Mouse (Mus musculus) CH12F3 (cell line): ENCODE measurements around the gene Cryba1.
"Not testable (repeated sequence)": the region's sequence is repeated elsewhere in the genome, so short reads cannot be mapped to it uniquely, and the experiment has no call there.

Experiments
- in situ Hi-C: fragments of 300-500 bp; cut with MboI; formaldehyde crosslinking; loops from 2 replicates; pipeline ENCODE4 v1.14.3; 2020; ENCODE audit warnings: low sequenced_read_pairs

Cryba1 gene

DNA sequence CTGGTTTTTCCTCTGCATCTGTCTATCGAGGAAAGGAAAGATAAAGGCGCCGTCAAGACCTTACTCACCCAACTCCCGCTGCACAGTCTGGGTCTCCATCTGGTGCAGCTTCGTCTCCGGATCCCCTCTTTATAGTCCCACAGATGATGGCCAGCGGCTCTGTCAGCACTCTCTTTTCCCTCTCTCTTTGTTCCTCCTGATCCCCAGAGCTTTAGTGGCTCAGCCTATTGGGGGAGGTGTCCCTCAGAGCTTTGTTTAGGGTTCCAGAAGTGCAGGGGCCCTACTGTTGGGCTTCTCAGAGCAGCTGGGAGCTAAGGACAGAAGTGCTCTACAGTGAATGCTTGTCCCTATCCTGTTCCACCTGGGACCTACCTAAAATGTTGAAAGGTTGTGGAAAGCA, at the start of gene Cryba1:
Gene Cryba1 (minus strand): TSS at position 101 of the 400 bp plus-strand sequence.
- in situ Hi-C loops = no loop called here

DNA sequence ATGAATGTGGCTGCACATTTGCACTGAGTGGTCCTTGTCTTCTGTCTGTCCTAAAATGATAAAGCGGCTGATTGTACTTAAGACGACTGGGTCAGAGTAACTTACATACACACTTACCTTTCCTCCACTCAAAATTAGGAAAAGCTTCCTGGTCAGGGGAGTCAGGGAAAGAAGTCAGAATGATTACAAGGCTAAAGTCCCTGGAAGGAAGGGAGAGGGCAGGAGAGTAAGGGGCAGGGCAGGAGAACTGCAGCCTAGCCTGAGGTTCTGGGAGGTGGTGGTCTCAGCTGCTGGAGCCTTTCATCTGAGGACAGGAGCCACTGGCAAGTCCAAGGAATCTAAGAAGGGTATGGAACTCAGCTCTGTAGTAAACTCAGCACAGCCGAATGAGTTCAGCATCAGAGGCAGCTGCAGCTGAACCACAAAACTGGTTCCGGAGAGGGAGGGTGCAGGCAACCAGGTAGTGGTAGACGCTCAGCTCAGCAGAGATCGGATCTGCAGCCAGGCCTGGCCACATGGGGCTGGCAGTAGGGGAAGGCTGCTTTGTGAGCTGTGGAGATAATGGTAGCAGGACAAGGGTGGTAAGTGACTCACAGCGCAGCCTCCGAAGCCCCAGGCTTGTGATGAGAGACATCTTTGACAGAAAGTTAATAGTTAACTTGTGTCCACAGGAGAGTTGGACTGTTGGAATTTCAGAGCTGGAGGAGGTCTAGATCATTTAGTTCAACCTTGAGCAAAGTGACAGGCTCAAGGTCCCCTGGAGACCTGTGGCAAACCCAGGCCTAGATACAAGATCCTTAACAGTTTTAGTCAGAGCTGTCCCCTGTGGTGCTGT, 47.0 kb upstream of the Cryba1 start:
- in situ Hi-C loops = no loop called here

DNA sequence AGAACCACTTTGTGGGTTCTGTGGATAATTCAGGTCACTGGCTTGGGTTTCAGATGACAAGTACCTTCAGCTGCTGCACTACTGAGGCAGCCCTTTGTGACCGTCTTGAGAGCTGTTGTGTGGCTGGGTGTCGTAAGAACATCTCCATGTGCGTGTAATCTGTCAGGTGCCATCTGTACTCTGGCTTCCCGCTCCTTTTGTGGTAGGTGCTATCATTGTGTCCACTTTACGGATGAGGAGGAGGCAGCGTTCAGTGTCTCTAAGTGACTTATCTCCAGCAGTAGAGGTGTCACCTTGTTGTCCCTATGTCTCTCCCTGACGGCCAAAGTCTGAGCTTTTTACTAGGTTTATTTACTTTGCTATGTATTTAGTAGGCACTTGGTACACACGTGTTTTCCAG, 45.3 kb upstream of the Cryba1 start:
- in situ Hi-C loops = no loop called here

DNA sequence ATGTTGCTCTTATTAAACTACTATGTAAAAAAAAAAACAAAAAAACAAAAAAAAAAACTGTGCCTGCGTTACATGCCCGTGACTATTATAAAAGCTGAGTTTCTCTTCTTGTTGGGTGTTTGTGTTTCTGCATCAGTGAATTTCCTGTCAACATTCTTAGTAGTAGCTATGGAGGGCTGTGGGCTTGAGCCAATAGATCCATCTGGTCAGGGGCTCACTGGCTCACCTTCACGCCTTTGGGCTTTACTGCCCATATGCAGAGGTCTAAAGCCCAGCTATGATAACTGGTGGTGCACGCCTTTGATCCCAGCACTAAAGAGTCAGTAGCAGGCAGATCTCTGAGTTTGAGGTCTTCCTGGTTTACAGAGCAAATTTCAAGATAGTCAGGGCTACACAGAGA, 44.4 kb upstream of the Cryba1 start:
- in situ Hi-C loops = no loop called here

DNA sequence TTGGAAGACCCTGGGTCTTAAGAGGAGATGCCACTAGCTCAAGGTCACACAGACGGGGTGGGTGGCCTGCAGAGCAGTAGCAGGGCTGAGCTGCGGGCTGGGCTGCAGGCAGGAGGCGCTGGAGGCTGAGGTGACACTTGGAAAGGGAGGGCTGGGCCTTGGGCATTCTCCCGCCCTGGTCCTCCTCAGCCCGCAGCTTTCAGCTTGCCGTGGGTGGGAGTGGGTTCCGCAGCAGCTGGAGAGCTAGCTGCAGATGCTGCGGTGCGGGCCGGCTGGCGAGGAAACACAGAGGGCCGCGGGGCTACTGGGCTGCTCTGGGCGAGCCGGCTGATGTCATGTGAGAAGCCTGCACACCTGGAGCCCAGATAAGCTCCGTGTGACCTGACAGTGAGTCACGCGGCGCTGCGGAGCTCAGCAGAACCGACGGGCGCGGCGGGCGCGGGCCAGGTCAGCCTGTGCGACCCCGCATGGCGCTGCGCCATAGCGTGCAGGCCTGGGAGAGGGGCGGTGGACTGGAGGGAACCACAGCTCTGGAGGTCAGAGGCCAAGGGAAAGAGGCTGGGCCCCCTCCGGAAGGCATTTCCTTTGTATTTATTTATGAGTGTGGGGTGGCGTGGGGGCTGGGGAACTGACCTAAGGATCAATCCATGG, 41.4 kb upstream of the Cryba1 start:
- in situ Hi-C loops = no loop called here

DNA sequence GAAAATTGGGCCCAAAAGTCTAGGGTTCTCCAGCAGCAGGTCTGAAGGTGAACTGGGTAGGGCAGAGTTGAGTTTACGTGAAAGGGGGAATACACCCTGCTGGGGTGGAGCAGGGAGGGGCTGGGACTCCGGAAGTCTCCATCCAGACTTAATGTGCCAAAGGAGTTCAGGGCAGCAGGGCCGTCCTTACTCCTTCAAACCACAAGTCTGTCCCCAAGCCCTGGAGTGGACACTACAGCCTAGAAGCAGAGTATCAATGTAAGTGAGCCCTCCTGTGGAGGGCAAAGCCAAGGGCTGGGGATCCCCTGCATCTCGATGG, 40.3 kb upstream of the Cryba1 start:
- in situ Hi-C loops = no loop called here

DNA sequence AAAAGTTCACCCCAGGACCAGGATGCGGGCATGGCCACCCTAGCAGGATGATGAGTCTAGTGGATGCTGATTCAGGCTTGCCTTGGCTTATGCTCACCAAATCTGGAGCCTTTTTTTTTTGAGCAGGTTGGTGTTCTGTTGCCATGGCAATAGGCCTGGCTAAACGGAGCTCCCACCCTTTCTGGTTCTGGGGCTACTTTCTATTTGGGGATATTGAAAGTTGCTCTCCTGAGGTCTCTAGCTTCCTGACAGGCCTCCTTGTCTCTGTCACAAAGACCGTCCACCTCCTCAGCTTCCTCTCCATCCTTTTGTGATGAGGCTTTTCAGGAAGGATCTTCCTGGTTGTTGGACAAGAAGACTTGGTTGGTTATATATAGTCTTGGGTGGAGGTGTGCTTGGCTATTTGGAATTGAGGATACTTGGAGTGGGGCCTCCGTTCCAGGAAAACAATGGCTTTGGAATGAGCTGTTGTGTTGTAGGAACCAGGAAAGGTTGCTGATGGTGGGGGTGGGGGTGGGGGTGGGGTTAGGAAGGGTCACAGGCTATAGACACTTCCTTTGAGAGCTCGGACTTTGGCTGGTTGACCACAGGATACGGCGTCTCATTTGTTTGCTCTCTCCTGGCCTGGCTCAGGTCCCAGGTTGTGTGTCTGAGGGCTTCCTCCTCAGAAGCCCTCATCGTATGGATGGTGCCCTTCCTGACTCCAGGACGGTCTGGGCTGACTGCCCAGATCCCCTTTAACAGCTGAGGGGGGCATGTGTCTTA, 39.8 kb upstream of the Cryba1 start:
- in situ Hi-C loops = no loop called here

DNA sequence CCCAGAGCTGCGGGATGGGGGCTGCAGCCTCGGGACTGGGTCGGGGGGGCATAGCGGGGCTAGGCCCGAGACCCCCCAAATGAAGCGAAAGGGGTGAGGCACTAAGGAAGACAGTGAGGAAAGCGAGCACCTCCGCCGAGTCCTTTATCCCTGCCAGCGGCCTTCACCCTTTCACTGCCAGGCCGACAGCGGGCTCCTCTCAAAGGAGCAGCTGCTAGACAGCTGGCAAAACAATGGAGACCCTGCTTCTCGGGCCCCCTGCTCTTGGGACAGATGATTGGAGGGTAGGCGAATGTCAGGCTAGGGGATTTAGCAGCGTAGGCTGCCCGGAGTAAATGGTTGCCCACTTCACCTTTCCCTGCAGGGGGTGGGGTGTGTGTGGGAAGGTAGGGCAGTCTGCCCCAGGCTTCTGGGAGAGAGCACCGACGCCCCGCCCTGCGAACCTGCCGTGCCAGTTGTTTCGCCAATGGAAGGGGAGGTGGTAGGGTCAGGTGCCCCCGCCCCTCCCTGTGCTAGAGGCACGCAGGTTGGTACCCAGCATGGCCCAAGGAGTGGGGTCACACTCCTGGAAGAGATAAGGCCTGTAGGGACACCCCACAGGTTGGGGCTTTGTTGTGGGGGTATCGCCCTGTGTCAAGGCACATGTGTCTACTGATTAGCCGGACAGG, 38.7 kb upstream of the Cryba1 start:
- in situ Hi-C loops = no loop called here

DNA sequence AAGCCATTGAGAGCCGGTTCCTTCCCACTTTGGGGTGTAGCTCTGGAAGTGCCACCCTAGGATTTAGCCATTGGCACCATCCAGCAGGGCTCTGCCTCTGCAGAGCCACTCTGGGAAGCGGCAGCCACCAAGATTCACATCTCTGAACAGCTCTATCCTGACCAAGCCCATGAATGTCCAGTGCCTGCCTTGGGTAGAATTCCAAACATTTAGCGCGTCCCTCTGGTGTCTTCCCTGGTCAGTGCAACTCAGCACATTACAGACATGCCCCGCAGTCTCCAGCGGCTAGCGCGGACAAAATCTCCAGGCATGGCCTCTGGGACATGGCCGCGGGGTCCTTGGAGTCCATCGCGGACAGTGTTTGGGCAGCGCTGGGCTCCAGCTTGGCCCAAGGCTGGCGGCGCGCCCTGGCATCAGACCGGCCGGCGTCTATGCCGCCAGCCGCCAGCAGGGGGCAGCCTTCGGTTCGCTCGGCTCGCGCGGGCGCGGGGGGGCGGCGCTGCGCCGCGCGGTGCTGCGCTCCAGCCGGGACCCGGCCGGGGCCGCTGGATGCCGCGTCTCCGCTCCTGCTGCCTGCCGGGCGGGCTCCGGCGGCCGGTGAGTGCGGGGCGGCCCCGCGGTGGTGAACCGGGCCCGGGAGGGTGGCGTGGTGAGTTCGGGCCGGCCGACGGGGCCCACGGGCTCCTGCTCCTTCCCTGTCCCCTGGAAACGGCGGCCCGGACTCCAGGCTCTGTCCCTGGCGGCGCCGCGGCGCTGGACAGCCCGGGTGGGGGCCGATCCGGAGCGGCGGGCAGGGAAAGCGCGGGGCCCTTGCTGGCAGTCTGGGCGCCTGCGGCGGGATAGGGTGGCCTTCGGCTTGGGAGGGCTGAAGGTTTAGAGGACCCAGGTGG, 37.9 kb upstream of the Cryba1 start, which contains the start of gene Myo18a:
Gene Myo18a (plus strand): TSS at position 464 of the 890 bp plus-strand sequence.
- in situ Hi-C loops = no loop called here

DNA sequence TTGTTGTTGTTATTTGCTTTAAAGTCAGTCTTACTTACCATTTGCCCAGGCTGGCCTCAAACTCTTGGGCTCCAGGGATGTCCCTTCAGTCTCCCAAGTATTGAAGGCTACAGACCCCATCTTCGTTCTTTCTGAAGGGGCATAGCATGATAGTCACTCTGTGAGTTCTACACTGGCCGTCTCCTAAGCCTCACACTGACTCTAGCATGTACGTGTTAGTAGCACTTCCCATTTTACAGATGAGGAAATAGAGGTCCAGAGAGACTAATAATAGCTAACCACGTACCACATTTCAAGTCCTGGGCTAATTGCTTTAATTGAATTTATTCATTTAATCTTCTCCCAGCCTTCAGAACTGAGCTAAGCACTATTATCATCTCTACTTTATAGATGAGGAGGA, 34.9 kb upstream of the Cryba1 start:
- in situ Hi-C loops = no loop called here

DNA sequence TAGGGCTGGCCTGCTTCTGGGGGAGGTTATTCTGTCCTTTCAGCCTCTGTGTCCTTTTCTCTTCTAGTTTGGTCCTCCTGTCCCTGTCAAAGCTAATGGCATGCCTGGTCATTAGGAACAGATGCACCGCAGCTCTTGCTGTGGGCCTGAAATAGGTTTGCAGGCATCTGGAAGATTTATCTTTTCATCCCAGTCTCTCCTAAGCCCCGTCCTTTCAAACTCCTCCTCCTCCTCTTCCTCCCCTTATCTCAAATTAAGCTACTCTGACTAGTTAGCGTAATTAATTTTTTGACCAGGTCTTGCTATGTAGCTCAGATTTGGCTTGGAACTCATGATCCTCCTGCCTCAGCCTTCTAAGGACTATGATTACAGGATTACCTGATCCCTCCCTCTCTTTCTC, 28.4 kb upstream of the Cryba1 start:
- in situ Hi-C loops = no loop called here

DNA sequence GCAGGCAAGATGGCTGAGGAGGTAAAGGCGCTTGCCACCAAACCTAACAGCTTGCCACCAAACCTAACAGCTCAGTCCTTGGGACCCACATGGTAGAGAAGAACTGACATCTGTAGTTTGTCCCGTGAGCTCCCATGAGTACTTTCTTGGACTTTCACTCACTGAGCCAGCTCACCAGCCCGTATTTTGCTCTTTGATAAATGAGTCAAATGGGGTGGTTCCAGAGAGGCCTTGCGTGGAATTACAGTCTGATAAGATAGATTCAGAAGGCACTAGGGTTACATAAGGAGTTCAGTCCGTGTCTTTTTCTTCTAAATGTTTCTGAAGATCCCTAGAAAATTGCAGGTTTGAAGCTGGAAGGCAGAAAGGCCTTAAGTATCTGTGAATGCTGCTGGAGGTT, 27.4 kb upstream of the Cryba1 start:
- in situ Hi-C loops = no loop called here

DNA sequence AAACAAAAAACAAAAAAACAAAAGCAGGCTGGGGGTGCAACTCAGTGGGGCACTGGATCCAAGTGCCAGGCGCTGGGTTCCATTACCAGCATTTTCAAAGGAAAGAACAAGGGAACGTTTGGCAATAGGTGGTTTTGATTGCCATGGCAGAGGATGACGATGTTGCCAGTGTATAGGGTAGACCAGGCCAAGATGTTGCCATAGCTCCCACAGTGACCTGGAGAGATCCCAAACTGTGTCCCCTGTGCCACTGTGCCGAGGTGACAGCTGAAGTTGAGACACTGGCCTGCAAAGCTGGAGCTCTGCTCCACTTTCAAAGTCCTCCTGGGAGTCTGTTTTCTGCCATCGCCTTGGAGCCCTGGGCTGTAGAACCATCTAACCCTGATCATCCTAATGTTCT, 23.9 kb upstream of the Cryba1 start:
- in situ Hi-C loops = no loop called here

DNA sequence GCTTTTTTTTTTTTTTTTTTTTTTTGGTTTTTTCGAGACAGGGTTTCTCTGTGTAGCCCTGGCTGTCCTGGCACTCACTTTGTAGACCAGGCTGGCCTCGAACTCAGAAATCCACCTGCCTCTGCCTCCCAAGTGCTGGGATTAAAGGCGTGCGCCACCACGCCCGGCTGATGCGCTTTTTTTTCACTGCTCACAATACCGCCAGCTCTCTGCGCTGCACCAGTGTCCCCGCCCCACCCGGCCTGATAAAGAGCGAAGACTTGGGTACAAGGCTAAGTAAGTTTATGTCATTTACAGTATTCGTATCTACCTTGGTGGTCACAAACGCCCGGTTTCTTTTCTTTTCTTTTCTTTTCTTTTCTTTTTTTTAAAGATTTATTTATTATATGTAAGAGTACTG, 22.0 kb upstream of the Cryba1 start:
- in situ Hi-C loops = not testable (repeated sequence)

DNA sequence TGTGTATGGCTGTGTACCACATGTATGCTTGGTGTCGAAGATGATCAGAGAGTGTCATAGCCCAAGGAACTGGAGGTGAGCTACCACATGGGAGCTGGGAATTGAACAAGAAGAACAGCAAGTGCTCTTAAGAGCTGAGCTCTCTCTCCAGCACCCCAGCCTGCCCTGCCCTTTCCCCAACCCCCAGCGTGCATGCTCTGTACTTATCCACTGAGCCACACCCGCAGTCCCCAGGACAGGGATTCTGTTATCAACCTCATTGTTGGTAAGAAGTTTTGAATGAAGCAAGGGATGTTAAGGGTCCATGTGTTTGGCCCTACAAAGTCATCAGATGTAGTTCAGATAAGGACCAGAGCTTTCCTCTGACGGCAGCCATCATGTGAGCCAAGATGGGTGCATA, 21.6 kb upstream of the Cryba1 start:
- in situ Hi-C loops = no loop called here

DNA sequence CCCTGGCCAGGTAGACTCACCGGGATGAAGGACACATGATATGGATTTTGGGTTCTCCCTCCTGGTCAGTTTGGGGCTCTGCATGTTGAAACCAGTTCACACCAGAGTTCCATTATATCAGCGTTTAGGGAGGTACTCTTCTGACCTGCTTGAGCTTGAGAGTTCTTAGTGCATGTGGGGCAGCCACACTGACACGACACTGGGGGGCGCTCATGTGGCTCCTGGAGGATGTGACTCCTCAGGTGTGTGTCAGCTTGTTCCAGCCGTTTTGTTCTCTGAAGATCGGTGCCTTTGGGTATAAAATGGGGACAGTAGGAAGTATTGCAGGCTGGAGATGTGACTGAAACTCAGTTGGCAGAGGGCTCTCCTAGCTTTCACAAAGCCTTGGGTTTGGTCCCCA, 18.9 kb upstream of the Cryba1 start:
- in situ Hi-C loops = no loop called here

DNA sequence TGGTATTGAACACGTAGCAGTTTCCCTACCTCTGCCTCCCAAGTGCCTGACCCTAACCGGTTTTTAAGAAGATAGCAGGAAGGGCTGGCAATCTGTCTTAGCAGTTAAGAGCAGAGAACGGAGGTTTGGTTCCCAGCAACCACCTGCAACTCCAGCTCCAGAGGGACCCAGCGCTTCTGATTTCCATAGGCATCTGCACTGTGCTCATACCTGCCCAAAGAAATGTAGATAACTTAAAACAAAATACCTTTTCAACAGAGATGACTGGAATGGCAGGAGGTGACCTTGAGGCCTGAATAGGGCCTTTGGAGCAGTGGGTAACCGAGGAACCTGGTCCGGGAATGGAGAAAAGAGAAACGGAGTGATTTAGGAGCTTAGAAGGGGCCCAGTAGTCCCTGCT, 13.5 kb upstream of the Cryba1 start:
- in situ Hi-C loops = no loop called here

DNA sequence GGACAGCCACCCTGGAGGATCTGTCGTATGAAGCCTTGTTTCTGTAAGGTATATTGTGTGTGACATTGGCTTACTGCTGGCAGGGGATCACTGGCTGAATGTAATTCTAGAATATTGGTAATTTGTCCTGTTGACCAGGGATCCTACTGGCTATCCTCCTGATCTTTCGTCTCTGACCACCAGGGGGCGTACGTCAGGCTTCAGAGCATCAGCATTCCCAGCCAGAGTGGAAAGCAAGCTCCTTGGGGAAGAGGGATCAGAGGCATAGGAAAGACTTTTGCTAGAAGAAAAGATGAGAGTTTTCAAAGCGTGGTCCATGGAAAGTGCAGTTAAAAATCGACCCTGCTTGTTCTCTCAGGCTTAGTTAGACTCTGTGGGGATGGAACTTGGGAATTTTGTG, 12.2 kb upstream of the Cryba1 start:
- in situ Hi-C loops = no loop called here

DNA sequence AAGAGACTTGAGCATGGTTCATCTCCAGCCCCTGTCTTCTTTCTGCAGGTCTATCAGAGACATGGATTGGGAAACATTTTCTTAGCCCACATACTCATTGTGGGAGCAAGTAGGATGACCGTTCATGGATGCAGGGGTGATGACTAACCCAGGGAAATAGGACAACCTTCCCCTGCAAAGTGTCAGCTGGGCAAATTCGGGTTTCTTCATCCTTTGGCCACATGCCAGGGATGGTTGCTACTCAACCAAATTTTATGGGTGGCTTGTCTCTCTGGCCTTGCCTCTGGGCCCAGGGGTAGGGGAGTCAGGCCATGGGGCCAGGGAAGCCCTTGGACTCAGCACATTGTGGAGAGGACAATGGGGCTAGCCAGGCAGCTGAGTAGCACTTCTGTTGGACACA, 3.5 kb upstream of the Cryba1 start:
- in situ Hi-C loops = no loop called here

DNA sequence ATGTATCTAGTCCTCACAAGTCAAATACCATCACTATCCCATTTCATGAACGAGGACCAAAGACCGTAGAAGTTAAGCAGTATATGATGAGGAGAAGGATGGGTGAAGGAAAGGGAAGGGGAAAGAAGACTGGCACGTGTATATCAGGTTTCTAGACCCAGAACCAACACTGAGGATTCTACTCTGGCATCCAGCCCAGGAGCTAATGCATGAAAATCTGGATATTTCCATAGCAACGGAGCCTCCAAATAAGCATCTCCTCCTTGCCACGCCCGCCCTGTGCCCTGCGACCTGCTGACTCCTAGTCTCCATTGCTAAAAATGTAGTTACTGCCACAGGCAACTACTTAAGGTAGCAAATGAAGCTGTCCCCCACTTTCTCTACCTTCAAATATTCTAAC, 317 bp downstream of the Cryba1 start:
- in situ Hi-C loops = no loop called here
